Mouse (Mus musculus) inflammation-experienced regulatory T-cells, adult 16 weeks (primary cell): ENCODE data around the gene Osbpl5. TPM values are rescaled to one million over a fixed set of nuclear protein-coding genes. Genes with fewer than 3 reads are reported as not detected.

ENCODE experiments used
- polyA plus RNA-seq: library from polyadenylated mRNA; unstranded; fragments of 100-300 nt; shearing (Covaris generic); gene quantifications from one replicate; pipeline ENCODE4 v1.2.1, GENCODE M21; 2017

The Osbpl5 gene
- polyA plus RNA-seq, result 38.9 TPM

DNA sequence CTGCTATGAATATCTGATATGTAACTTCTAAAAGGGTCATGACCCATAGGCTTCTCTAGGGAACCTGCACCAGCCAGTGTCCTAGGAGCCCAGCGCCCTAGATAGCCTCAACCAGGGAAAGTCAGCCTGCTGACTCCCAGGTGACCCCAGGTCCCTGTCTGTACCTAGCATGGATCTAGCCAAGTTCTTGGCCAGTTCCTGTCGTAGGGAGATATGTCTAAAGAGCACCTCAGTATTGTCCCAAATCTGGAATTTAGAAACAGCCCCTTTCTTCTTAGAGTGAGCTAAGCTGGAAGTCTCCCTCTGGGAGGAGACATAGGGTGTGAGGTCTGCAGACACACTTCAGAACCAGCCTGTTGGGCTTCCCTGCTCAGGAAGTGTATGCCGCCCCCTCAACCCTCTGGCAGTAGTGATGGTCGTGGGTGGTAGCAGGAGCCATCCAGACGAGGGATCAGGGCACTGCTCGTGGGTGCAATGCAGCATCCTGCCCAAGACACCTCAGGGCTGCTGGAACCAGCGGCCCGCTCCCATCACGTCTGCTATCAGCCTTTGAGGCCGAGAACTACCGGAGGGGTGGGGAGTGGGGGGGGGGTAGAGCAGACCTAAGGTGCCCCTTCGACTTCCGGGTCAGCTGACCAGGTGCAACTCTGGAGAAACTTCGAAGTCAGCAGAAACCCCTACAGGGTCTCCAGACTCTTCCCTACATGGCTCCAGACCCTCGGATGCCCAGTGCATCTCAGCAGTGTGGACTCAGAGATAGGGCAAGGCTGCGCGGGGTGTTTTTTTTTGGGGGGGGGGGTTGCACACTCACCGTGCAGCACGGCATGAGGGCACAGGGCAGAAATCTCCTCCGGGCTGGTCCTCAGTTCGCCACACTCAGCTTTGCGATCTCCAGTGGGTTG, at the start of gene Osbpl5:
Gene Osbpl5 (minus strand): TSS at position 861 of the 902 bp plus-strand sequence.

GRCm38 (mm10) chr7:143783996-143784829, 27.4 kb upstream of the Osbpl5 start, which contains the start of gene Mrgpre:
Gene Mrgpre, minus strand, starts transcription at chr7:143784500.

DNA sequence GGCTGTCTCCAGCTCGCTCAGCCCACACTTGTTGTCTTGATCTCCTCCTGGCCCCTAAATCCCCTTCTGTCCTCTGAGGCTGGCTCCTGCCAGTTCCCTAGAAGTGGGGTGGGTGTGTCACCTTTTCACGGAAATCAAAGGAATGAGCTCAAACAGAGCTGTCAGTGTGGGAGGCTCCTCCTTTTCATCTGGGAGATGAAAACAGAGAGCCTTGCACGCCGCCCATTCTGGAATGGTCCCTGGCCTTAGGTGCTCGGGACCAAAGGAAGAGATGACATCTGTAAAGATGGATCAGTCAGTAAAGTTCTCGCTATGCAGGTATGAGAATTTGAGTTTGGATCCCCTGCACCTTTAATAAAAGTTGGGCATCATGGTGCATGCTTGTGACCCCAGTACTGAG, 10.1 kb upstream of the Osbpl5 start, which contains the start of gene Mrgprg:
Gene Mrgprg (minus strand): TSS at position 101 of the 400 bp plus-strand sequence.

DNA sequence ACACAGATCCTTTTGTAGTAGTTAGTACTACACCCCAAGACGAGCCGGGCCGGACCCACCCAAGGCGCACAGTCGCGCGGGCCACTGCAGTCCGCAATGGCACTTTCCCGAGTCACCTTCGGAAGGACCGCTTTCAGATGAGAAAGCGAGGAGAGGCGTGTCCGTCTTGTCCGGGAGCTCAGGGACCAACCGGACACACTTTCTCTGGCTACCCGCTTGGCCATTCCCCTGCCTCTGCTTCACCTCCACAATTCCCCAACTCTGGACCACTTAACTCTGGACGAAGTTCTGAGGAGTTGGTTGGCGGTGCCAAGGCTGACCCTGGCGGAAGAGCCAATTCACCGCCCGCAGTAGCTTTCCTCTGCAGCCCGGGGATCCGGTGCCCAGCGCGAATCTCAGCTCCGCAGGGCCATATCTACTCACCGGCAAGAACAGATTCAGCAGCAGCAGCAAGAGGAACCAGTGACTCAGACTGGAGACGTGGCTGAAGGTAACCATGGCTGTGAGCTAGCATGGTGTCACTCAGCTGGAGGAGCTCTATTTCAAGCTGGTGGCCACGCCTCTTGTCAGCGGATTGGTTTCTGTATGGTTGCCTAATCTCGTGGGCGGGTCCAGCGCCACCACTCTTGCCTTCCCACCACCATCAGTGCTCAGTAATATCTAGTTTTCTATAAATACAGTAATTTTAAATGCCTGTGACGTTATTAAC, 71.3 kb downstream of the Osbpl5 start, which contains the start of gene Tnfrsf23:
Gene Tnfrsf23 (minus strand): TSS at position 514 of the 709 bp plus-strand sequence.

DNA sequence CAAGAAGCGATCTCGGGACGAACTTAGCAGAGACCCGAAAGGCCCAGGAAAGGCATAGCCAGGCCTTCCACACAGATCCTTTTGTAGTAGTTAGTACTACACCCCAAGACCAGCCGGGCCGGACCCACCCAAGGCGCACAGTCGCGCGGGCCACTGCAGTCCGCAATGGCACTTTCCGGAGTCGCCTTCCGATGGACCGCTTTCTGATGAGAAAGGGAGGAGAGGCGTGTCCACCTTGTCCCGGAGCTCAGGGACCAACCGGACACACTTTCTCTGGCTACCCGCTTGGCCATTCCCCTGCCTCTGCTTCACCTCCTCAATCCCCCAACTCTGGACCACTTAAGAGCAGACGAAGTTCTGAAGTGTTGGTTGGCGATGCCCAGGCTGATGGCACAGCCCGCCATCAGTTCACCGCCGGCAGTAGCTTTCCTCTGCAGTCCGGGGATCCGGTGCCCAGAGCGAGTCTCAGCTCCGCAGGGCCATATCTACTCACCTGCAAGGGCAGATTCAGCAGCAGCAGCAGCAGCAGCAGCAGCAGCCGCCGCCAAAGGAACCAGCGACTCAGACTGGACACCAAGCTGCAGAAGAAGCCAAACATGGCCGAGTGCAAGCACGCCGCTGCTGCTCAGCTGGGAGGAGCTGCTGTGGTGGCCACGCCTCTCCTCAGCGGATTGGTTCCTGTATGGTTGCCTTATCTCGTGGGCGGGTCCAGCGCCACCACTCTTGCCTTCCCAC, 107.6 kb downstream of the Osbpl5 start, which contains the start of gene Tnfrsf22:
Gene Tnfrsf22 (minus strand): TSS at position 628 of the 735 bp plus-strand sequence.

Other genes with a start within 250 kb of the Osbpl5 start
- gene Nap1l4, start 207.9 kb downstream of the Osbpl5 start, polyA plus RNA-seq, result 314 TPM
- 48.5 TPM for gene Cars, start 156.9 kb downstream of the Osbpl5 start, polyA plus RNA-seq
- 37.8 TPM for gene Tnfrsf26, start 128.3 kb downstream of the Osbpl5 start, polyA plus RNA-seq
- 34.5 TPM for gene Tnfrsf22, start 107.3 kb downstream of the Osbpl5 start, polyA plus RNA-seq
- 6.1 TPM for gene Tnfrsf23, start 71.1 kb downstream of the Osbpl5 start, polyA plus RNA-seq
- not detected for gene Mrgprg, start 10.0 kb upstream of the Osbpl5 start, polyA plus RNA-seq
- 14.6 TPM for gene Mrgpre, start 27.5 kb upstream of the Osbpl5 start, polyA plus RNA-seq
- gene Nadsyn1, start 65.9 kb upstream of the Osbpl5 start, polyA plus RNA-seq, result 26.8 TPM
- 19.9 TPM for gene Dhcr7, start 66.2 kb upstream of the Osbpl5 start, polyA plus RNA-seq
- not detected for gene Gm498, start 109.9 kb upstream of the Osbpl5 start, polyA plus RNA-seq
- gene Shank2, start 244.9 kb upstream of the Osbpl5 start, polyA plus RNA-seq, result not detected